Mouse (Mus musculus): ENCODE measurements around the gene Adam10.

DNA sequence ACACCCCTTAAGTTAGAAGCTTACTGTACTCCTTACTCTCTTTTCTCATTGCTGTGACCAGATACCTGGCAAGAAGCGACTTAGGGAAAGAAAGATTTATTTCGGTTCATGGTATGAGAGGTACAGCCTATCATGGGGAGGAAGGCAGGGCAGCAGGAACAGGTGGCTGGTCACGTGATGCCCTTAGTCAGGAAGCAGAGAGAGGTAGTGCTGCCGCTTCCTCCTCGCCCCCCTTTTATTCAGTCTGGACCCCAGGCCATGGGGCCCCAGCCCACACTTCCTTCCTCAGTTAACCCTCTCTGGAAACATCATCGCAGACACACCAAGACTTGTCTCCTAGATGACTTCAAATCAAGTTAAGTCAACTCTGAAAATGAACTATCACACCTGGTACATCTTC, 7.5 kb upstream of the Adam10 start:
- no peak for TF ChIP-seq TAL1 (IDR thresholded peaks at IDR 0.05; ENCODE audit: low read length)
- TF ChIP-seq GATA1 (IDR thresholded peaks at IDR 0.05; ENCODE audit: low read length) = no peak
